Mouse (Mus musculus) kidney, postnatal 36 days (tissue): ENCODE measurements around the gene Col4a2.
A peak's percentile ranks its signal among the peaks of the same experiment; 100 is the strongest.
"Not testable (repeated sequence)": the region's sequence is repeated elsewhere in the genome, so short reads cannot be mapped to it uniquely, and the experiment has no call there.

Experiments used
- DNase-seq, 2 experiments: peaks; one replicate each; pipeline ENCODE4 v3.0.0; 2021 to 2022; ENCODE audit warnings: mixed read lengths in 2 of 2

Col4a2 gene

DNA sequence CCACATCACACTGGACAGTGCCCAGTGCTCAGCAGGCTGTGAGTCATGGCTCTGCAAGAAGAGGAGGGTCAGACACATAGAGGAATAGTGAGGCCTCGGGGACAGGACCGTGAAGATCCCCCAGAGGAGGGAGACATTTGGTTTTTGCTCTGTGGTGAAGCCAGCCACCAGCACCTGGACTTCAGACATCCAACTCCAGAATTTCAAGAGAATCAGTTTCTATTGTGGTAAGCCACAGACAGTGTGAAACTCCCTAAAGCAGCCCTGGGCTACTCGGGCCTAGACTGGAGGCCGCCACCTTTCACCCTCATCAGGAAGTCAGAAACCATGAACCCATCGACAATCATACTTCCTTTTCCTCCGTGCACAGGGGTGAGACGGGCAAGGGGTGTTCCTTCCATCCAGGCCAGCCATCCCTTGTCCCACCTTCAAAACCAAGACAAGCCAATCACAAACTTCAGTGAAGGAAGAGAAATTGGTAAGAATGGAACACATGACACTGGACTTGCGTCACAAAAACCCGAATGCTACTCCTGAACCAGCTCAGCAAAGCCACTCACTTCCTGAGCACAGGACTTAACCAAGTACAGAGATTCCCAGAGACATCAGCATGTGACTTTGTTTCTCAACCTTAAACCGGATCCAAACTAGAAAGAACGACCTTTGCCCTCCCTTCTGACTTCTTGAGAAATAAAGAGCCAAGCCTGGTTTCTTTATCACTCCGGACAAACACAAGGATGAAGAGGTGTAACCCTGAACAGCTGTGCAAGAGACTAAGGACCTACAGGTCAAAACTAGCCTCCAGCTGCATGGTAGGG is 151.5 kb downstream of the Col4a2 start:
- DNase-seq: peak; percentile 51 to 90

DNA sequence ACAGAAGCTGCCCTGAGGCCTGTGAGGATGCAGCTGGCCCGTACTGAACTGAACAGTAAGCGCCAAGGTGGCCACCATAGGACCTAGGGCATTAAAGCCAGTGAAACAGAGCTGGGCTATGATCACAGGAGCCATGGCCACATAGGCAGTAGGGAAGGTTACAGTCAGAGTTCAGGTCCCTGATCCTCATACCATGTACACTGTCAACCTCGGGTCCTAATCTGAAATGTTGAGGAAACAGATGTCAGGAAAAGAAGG is 152.0 kb downstream of the Col4a2 start:
- no peak for DNase-seq

DNA sequence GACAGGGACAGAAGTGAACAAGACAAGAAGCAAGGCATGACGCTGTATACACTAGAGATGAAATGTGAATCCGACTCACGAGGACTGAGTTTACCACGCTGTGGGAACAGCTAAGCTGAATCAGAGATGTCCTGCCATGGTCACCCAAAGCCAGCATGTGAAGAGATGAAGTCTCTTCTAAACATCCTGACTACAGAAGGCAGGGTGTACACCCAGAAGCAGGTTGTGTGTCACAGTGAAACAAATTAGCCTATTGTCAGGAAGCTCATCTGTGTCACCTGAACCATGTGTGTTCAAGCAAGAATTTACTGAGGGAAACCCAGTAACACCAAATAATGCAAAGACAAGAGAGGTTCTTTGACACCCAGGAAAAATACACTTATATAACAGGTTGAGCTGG is 153.0 kb downstream of the Col4a2 start:
- no peak for DNase-seq

DNA sequence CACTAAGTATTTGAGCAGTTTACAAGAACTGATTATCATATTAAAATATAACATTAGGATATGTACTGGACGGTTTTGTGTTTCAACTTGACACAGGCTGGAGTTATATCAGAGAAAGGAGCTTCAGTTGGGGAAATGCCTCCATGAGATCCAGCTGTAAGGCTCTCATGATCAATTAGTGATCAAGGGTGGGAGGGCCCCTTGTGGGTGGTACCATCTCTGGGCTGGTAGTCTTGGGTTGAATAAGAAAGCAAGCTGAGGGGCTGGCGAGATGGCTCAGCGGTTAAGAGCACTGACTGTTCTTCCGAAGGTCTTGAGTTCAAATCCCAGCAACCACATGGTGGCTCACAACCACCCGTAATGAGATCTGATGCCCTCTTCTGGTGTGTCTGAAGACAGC is 153.9 kb downstream of the Col4a2 start:
- DNase-seq: not testable (repeated sequence)

DNA sequence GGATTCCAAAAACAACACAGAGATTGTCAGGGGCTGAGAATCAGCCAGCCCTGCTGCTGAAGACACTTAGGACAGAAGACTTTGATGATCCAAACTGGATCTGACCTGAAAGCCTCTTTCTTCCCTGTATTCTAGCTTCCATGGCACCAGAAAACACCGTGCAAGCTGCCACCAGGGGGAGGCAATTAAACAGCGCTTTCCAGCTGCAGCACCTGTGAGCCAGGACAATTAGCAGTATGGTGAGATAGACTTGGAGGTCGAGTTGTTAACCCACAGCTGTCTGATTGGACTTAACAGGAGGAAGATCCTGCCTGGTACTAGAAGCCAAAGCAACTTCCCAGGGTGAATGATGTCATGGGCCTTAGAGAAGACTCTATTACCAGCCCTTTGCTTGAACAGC is 156.5 kb downstream of the Col4a2 start:
- peak; percentile 84 to 89 for DNase-seq

DNA sequence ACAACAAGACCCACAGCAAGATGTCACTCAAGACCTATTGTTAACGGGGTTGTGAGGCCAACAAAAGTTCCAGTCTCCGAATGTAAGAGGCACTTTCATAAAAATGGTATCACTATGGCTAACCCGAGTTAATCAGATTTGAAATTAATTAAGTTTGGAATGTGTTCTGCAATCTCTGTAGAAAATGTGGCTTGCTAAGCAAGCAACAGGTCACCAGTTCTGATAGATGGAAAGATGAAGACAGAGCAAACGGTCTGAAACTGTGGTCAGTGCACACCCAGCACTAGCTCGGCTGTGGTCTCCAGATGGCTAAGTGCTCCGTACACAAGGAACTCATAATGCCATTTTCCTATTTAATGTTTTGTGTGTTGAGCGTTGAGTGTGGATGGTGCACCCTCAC is 158.1 kb downstream of the Col4a2 start:
- DNase-seq: no peak

DNA sequence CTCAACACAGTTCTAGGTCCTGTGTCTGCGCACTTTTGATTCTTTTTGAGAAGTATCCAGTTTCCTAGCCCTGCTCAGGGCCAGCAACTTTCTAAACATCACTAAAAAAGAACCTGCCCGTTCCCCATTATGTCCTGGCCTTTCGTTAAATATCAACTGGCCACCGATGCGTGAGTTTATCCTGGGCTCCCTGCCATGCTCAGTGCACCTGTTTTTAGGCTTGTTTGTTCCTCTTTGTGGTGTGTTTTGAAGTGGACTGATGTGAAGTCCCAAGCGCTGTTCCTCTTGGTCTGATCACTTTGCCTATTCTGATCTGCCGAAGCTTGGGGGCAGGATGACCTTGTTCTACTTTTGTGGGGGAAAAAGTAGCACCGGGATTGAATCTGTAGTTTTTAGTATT is 158.7 kb downstream of the Col4a2 start:
- peak; percentile 88 to 93 for DNase-seq

DNA sequence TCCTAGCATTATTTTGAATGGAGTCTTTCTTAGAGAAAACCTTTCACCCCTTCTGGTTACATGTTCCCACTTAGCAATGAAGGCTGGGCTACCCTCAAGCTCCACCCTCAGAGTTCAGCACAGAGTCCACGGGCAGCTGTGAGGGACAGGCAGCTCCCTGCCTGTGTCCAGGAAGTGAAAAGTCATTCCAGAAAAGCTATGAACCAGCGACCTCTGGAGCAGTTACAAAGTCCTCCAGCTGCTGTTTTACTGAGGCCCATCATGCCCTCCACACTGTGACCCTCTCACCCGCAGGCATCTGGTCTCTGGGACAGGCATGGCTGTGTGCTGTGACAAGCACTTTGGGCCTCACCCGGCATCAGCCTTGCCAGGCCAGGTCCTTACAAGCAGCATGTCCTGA is 160.5 kb downstream of the Col4a2 start:
- peak; percentile 88 to 94 for DNase-seq

DNA sequence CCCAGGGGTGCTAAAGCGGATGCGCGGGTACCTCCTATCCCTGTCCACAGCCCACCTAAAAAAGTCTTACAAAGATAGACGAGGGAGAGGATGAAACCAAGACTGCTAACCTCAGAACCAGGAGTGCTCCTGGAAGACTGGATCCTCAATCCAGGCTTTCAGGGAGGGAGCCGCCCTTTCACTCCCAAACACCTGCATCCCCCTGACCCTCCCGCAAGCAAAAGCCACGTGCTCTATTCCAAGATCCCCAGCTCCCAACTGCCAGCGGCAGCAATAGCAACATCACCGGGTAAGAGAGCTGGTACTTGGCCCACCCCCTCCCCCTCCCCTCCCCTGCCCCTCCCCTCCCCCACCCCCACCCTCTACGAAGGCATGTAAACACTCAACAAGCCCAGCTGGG is 162.8 kb downstream of the Col4a2 start:
- DNase-seq: no peak

DNA sequence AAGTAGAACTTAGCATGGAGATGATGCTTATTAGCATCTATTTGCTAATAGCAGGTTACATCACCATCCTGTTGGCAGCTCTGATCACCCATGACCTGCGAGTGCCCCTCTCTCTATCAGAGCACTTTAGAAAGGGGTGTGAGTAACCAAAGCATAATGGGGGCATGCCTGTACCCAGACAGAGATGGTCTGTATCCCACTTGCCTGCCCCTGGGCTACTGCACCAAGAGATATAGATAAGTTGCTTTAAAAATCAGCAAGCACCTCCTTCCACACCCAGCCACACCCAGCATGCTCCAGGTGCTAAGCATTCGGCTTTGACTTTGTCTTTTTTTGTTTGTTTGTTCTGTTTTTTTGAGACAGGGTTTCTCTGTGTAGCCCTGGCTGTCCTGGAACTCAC is 163.3 kb downstream of the Col4a2 start:
- DNase-seq: no peak

DNA sequence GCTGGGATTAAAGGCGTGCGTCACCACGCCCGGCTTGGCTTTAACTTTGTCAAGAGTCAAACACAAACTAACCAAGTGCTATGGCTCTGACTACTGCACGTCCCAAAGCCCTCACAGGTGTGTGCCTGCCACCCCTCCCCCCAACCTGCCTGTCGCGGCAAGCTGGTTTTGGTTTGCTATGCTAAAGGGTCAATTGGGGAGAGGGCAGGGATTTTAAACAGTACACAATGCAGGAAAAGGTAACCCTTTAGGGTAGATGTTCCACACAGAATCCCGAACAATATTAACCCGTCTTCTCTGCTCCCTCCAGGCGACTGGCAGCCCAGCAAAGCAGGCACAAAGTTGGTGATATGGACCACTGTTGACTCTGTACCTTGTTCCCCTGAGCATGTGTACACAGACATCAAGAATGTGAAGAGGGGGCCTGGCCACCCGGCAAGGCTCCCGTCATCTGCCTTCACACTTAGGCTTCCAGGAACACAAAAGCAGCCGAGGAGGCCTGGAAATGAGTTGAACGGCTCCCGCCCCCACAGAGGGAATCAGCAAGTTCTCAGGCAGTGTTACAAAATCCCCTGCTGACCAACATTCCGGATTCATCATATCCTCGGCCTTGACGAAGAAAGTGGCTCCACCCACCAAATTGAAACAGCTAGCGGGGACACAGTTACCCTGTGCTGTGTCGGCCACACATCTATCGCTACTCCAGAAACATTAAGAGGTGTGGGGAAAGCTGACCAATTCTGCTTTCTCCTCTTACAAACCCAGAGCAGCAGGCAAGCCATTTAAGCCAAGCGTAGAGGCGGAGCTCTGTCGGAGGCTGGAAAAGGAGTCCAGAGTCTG is 164.0 kb downstream of the Col4a2 start:
- peak; percentile 76 to 84 for DNase-seq

DNA sequence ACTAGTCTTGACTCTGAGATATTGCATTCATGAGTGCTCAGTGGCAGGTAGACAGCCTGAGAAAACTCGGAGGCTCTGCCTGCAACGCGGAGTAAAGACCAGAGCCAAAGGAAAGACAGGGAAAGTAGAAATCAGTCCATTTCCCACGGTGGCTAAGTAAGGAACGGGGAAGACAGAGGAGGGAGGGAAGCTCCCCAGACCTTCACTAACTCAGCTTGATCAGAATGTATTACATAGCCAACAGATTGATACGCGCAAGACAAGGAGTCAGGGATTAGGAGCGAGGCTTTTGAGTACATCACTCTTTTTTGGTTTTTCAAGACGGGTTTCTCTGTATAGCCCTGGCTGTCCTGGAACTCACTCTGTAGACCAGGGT is 164.6 kb downstream of the Col4a2 start:
- DNase-seq: no peak

DNA sequence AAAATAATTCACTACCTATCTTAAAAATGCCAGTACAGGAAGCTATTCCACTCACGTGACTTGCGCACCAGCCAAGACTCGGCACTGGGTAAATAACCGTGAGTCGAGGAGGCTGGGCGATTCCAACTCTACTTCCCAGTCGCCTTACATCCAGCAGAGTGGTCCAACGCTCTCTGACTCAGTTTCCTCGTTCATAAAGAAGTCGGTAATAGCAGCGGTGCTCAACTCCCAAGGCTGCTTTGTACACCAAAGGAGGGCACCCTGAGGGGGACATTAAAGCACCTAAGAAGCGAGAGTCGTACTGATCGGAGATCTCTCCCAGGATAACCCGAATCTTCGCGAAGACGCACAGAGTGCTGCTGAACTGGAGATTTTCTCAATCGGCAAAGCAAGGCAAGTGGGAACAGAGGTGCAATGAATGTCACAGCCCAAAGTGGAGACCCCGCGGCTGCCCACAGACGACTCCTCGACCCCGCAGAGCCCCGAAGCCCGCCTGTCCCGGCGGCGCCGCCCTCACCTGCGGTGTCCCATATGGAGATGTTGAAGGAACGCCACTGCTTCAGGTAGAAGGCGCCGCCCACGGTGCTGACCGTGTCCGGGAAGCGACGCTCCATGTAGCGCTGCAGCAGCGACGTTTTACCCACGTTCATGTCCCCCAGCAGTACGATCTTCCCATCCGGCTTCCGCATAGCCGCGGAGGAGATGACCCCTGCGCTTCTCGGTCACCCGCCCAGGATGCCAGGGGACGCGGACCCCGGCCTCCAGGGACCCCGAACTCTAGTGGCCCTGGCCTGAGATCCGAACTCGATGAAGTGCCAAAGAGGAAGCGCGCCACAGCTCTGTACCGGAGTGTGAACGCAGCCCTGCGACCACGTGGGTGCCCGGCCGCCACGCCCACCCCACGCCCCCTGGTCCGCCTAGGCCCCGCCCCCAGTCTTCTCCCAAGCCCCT is 165.5 kb downstream of the Col4a2 start, which contains the start of gene Rab20:
Gene Rab20 (minus strand): TSS at position 900 of the 951 bp plus-strand sequence.
- DNase-seq: peak; percentile 89 to 95

DNA sequence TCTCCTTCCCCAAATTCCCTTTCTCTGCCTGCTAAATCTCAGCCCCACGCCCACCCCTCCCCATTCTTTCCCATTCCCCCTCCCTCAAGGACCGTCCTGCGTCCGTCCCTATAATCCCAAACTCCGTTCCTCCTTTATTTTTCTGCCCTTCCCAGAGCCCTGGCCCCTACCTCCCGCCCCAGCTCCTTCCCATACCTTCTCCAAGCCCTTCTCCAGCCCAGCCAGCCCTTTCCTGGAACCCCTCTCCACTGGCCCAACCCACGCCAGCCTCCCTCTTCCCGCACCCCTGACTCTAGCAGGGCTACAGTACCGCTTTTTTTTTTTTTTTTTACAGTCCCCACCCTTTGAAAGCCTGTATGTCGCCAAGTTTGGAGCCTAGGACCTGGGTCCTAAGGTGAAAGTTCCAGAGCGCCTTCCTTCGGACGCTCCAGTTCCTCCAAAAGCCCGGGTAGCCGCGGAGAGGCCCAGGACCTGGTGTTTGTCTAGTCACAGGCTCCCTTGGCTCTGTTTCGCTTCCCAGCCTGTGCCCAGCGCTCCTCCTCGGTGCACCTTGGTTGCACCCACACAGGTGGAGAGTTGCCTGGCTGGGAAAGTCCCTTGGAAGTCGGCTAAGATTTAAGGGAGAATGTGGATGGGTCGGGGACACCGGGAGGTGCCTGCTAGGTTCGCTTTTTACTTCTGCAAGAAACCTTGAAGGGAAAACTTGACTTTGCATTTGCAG is 166.4 kb downstream of the Col4a2 start:
- peak in 1 of 2 experiments; percentile 70 for DNase-seq

DNA sequence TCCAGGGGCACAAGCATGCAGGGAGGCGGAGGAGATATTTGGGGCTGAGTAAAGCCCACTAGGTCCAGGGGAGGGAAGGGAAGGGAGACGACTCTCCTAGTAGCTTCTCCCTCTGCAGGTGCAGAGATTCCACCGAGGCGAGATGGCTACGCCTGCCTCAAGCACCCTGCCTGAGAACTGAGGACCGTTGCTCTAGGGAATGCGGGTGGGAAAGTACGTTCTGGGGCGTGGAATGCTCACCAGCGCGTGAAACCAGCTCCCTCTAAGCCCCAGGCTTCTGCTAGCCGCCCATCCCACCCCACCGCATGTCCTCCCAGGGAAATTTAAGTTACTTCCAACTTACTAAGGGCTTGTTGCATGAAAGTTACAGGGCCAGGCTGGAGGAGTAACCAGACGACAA is 167.0 kb downstream of the Col4a2 start:
- peak in 1 of 2 experiments; percentile 63 for DNase-seq

DNA sequence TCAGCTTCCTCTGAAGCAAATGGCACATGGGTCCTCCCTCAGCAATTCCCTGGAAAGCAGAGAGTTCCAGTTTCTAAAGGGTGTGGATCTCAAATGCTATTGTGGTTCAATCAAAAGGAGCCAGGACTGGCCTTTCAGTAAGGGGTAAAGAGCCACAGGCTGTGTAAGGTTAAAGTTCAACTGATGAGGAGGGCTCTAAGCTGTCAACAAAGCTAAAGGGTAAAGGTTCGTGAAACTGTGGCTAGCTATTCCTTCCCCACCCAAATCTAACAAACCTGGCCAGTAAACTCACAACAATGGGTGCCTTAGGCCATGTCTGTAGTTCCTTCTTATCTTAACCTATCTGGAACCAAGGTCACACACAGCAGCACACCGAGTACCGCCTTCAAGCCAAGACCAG is 169.3 kb downstream of the Col4a2 start:
- no peak for DNase-seq

DNA sequence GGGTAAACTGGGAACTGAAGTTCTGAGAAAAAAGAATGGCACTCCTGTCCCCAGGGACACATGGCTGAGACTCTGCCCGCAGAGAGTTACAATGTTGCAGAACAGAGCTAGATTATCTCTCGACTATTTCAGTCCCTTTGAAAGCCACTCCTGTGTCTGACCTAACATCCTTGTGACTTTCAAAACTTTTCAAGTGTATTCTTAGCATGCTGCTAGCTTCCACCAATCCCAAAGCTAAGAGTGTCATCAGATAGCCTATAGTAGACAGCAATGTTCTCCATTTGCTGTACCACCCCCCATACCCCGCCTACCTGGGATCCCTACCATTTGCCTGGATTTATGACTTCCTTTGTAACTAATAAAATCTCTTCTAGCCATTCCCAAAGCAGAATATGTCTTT is 169.9 kb downstream of the Col4a2 start:
- no peak for DNase-seq

DNA sequence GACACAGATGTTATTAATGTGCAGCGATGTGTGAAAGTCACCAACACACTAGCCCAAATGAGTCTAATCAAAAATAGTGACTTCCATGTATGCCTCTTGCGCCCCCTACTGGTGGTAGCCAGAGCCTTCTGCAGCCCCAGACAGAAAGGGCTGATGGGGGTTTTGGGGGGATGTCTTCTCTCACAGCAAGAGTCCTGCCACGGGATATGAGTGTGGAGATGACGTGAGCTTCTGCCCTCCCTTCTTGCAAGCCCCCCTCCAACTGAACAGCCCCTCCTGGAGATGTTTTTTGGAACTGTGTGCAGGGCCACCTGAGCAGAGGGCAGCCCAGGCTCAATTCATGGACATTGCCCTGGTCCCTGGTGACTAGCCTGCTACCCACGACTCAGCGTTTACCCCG is 173.5 kb downstream of the Col4a2 start:
- peak; percentile 77 to 92 for DNase-seq

DNA sequence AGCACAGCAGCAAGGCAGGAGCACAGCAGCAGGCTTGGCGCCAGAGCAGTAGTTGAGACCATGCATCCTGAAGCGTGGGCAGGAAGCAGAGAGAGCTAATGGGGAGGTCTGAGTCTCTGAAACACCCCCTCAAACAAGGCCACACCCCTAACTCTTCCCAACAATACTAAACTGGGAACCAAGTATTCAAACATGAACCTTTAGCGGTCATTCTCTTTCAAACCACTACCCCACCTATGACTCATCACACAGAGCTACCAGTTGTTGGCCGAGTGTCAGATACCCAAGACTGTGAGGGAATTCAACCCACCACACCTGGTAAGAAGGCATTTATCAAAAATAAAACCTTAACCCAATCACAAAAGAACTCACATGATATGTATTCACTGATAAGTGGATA is 174.6 kb downstream of the Col4a2 start:
- DNase-seq: no peak

DNA sequence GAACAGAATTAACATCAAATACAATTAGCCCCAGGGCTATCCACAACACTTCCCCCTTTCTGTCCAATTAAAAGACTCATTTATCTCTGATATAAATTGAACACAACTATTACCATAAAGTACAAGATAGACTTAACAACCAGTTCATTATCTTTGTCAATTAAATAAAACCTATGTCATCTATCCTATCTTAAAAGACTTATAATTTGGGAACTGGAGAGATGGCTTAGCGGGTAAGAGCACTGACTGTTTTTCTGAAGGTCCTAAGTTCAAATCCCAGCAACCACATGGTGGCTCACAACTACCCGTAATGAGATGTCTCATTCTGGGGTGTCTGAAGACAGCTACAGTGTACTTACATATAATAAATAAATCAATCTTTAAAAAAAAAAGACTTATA is 179.7 kb downstream of the Col4a2 start:
- DNase-seq: not testable (repeated sequence)

DNA sequence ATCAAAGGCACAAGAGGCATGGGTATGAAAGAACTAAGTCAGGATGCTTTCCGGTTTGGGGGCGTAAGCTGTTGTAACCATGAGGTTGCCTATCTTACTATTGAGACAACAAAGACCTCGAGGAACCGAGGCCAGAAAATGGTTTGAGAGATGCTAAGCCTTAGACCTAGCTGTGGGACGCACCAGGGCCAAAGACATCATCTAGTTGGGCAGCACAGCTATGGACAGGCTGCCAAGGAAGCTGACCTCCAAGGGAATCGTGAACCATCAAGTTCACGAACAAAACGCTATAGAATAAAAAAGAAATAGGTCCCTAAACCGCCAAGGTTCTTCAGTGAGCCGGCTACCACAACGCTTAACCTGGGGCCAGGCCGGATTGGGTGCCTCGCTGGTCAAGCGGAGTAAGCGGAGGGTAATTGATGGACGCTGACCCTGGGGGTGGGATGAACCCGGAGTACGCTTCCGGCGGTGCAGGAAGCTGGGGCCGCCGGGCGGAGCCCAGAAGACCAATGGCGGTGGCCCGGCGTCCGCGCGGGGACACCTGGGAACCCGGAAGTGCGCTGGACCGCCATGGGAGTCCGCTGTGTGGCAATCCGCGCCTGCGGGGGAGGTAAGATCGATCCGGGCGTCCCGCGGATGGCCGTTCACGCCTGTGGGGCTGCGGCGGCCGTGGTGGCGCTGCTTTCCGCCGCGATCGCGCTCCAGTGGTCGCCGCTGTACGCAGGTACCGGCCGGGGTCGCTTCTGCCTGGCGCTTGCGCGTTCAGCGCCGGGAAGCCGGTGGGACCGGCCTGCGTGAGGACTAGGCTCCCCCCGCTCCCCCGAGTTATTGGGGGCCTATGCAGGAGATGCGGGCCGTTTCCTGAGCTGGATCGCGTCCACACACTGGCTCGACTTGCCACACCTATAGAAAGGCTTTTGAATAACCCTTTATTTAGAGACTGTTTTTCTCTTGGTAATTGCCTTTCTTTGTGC is 184.7 kb downstream of the Col4a2 start, which contains the start of gene Naxd:
Gene Naxd (plus strand): TSS at position 490 of the 974 bp plus-strand sequence.
- DNase-seq: peak; percentile 93 to 95
